Mouse (Mus musculus): ENCODE measurements at regions not wholly inside any gene's neighbourhood (a gene's known extent, or its start where the extent isn't known, plus 50 kb on each side); places are given as distances from the start of the nearest gene placed in this dataset.
"Not testable (repeated sequence)": the region's sequence is repeated elsewhere in the genome, so short reads cannot be mapped to it uniquely, and the experiment has no call there.

DNA sequence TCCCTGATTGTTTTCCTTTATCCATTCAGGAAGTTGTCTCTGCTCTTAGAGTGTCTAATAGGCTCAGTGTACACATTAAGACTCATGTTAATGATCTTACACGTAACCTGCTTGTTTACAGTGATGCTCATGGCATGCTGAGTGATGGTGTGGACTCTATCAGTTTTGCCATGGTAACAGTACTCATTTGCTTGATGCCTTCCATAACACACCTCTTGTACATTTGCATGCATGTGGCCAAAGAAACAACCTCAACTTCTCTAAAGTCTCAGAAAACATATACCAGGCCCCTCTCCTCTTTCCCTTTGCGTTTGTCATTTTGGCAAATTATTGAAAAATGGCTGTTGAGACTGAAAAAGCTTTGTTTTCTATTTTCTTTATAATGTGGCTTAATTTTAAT is 155.0 kb downstream of the Ube2e3 start:
- no peak for DNase-seq

- DNase-seq, result no peak
Measured at GRCm38 (mm10) chr2:79025678-79026077, 157.8 kb downstream of the Ube2e3 start.

DNA sequence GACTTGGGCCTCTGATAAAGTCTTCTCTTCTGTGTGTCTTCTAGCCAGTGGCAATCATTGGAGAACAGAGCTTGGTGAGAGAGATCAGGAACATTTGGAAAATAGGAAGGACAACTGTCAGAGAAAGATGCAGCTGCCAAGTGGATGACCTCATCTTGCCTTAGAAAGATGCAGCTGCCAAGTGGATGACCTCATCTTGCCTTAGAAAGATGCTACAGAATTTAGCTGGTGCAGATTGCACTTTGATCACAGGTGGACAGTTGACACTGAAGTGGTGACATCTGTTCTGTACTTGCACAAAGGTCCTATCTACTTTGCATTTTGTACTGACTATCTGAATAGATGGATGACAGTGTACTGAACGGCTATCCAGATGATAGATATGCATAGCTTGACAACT is 163.1 kb downstream of the Ube2e3 start:
- DNase-seq, result no peak

GRCm38 (mm10) chr2:79036296-79036695 is 168.4 kb downstream of the Ube2e3 start:
- no peak for DNase-seq

DNA sequence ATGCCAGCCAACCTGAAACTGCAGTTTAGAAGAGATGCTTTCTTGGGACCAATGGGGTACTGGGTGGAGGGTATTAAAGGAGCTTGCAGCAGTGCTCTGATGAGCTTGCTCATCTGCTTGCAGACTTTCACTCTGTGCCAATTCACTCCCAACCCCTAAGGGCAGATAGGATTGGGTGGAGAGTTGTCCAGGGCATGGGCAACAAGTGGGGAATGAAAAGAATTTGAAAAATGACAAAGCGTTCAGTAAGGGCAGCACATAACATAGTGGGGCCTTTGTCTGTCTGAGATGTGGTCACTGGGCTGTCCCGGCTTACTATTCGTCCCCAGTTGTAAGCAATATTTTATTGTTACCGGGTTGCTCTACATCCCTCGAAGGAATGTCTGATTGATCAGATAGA is 170.7 kb downstream of the Ube2e3 start:
- DNase-seq, result no peak

- DNase-seq, result not testable (repeated sequence)
Measured at GRCm38 (mm10) chr2:79044804-79045203, 176.9 kb downstream of the Ube2e3 start.

DNA sequence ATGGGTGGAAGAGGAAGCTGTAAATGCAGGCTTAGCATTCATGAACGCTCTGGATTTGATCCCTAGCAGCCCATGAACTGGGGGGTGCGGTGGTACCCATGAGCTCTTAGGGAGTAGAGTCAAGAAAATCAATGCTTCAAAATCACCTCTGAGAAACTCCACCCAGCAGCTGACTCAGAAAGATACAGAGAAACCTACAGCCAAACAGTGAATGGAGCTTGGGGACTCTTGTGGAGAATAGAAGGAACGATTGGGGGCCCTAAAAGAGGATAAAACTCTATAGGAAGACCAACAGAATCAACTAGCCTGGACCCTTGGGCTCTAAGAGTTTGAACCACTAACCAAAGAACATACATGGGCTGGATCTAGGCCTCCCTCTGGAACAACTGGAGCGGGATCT is 177.6 kb downstream of the Ube2e3 start:
- no peak for DNase-seq

DNA sequence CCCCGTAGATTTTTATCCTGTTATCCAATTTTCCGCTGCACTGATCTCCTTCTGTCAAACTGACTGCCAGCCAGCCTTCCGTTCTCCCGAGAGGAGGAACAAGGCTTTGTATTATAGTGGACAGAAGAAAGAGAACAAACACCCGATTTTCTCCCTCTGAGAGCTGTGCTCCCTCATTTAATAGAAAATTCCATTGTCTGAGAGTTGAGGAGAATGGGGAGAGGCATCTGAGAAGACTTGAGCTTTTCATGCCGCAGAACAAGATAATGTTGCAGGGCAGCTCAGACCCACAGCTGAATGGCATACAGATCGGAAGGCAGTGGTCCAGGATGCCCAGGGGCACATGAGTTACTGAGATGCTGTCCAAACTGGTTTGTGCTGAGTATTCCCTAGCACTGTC is 180.1 kb downstream of the Ube2e3 start:
- DNase-seq, result peak; percentile 63

DNA sequence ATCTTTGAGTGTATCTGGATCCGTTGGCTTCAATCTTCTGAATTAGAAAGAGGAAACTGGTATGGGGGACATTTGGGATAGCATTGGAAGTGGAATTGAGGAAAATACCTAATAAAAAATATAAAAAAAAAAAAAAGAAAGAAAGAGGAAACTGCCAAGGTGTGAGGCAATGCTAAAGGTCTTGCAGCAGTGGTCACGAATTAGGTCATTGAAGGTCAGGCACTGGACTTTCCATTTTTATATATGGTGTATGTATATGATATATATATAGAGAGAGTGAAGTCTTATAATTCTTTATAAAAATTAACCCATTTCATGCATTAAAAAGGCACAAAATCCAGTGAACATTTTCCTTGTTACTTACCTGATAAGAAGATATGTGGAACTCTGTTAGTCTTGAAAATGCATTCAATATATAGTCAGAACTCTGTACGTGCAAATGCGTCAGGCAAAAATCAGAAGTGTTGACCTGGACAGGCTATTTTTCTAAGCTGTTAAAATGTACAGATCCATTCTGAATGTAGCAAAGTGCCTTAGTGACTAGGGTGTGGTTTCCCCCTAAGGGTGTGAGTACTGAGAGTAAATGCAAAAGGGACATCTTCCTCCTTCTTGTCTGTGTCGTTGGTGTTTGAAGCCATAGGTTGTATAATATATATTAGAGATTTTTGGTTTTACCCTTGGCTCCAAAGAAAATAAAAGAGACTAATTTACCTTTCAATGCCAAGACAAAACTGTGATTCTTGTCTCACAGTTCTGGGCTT is 181.0 kb downstream of the Ube2e3 start:
- no peak for DNase-seq

DNA sequence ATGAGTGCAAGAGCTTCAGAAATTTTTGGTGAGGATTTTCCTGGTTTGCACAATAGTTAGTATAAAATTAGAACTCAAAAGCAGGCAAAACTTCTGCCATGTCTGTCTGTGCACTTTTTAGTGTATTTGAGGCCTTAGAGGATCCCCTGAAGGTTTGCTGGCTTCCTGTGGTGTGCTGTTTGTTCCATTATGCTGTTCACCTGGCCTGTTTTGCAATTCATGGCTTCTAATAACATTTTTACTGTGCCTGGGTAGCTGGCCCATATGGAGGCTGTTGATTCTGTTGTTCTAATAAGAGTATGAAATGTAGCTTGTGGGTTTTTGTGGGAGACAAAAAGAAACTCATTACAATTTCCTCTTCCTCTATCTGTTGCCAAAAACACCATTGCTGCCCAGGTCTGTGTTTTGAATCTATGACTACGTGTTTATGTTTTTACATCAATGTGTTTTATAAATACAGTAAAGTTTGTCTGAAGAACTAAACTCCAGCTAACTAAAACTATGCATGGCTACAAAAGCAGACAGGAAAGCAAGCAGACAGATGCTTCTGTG is 182.6 kb downstream of the Ube2e3 start:
- no peak for DNase-seq

DNA sequence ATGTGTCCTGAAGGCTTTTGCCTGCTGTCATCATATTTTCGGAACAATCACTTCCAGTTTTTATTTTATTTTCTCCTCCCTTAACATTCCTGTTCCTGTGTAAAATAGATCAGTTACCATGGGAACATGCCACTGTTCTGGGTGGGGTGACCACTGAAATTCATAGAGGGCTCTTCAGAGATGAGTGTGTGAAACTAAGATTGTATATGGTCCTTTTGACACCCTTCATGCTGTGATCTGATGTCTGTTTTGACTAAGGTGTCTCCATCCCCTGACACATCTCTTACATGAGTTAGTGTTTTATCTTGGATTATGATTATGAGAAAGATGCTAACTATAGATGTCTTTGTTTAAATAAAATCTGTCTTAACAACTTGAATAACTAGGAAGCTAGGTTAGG is 184.3 kb downstream of the Ube2e3 start:
- DNase-seq, result no peak

DNA sequence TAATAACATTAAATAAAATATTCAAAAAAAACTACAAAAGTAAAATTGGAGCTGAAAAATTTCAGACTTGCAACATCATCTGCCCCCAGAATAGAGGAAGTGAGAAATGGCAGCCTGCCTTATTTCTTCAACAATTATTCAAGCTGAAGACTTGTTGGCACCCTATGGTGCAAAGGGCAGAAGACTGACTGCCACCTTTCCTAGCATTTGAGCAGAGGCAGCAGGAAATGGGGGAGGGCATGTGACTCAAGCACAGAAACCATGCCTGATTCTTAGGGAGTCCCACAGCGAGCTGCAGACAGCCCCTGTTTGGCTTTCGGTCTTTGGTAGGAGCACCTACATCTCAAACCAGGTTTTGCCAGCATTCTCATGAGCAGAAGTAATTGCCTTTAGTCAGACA is 188.2 kb downstream of the Ube2e3 start:
- no peak for DNase-seq

DNA sequence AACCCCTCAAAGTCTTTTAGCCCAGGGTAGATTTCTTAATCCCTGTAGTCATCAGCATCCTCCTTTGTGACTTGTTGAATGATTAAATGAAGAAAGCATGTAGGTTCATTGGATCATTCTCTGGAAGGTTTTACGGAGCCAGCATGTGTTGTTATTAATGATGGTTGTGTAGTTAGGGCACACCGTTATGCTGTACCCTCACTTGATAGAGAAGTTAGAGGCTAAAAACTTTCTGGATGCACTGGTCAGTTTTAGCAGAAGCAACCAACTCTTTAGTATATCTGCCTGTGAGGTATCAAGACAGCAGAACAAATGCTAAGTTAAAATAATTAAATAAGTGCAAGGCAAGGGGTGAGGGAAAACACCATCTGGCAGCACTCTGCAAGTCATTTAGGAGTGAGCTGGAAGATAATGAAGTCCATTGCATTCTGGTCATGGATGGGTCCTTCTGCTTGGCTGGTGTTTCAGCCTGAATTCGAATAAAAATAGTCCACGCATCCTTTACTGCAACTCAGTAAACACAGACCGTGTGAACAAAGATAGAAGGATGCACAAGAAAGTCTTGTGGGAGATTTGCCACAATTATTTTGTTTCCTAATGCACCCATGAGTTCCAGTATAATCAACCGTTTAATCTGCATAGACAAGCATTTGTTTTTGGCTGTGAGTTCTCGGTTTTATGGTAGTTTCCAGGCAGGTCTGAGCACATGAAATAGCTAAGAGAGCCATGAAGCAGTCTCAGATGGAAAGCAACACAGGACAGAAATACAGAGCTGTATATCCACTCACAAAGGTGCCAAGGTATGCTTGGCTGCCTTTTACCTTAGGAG is 191.4 kb downstream of the Ube2e3 start:
- DNase-seq, result no peak

- no peak for DNase-seq
Measured at GRCm38 (mm10) chr2:79059944-79060238, 192.0 kb downstream of the Ube2e3 start.

GRCm38 (mm10) chr2:79060320-79060719 is 192.4 kb downstream of the Ube2e3 start:
- no peak for DNase-seq

DNA sequence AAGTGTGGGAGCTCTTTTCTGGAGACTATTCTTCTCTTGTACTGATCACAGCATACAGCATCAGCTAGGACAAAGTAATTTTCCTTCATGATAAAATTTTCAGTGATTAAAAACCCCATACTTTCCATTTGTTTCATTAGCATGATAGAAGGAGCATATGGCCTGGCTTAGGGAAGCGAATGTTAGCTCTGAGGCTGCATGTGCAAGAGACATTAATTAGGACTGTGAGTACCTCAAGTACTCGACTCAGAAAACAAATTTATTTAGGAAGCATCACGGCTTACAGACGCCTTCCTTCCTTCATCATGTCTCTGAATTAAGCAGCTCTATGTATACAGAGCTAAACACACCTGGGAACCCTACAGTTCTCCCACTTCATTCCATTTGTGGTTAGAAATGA is 193.6 kb upstream of the Itga4 start:
- DNase-seq, result peak; percentile 65

GRCm38 (mm10) chr2:79062196-79062636 is 193.0 kb upstream of the Itga4 start:
- DNase-seq, result peak; percentile 26

DNA sequence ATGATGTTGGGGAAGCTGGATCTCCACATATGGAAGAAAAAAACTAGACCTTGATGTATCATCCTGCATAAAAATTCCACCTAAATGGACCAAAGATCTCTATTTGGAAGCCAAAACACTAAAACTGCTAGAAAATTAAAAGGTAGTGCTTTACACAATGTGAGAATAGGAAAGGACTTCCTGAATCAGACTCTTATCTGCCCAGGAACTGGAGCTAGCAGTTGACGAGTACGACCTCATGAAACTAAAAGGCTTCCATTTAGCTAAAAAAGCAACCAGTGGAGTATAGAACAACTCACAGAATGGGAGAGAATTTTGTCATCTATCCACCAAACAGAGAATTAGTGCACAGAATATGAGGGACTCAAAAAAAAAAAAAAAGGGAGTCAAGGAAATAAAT is 191.6 kb upstream of the Itga4 start:
- DNase-seq, result no peak

GRCm38 (mm10) chr2:79065321-79065720 is 189.9 kb upstream of the Itga4 start:
- DNase-seq, result no peak

DNA sequence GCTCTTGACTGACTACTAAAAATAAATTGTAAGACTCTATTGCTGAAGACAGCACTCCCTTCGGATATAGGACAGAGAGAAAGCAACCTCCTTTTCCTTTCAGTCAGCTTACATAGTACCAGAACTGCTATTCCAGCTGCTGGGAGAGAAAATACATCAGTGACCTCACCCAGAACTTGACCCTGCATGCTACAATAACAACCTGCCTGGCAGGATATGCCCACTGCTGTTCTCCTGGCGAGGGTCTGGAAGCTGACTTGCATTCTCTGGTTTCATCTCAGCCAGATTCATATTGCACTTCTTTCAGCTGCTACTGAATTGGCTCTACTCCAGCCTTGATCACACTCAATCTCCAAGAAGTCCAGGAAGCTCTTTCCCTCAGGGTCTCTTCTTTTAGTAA is 179.1 kb upstream of the Itga4 start:
- no peak for DNase-seq

DNA sequence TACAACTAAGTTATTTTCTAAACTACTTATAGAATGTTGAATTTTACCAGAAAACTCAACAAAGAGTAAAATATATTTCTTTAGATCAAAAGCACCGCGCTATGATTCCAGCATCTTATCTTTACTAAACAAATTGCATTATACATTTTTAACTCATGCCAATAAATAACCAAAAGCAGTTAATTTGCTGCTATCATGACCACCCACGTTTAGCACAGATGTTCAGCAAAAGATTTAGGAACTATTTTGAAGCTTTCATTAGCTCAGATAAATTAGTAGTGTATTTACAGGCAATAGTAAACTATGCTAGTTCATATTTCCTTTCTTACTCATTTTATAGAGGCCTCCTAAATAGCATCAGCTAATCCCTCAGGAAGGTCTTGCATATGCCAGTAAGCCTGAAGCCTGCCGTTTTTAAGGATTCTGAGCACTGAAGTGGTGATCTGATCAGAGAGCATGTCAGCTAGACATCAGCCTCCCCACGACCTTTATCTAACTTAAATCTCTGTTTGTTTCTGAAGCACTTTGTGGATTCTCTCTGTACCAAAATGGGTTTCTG is 176.3 kb upstream of the Itga4 start:
- no peak for DNase-seq

GRCm38 (mm10) chr2:79081769-79082168 is 173.5 kb upstream of the Itga4 start:
- no peak for DNase-seq

- no peak for DNase-seq
Measured at GRCm38 (mm10) chr2:79086280-79086679, 168.9 kb upstream of the Itga4 start.
